Mouse (Mus musculus): ENCODE data around the gene Kif26a. TPM values are rescaled to one million over a fixed set of nuclear protein-coding genes. Genes with fewer than 3 reads are reported as not detected.

Kif26a gene
- total RNA-seq, 2 experiments from 2014 or later, result not detected

- peak; percentile 67 for ATAC-seq (ENCODE audit: poor library complexity, severe bottlenecking)
These were observed 15.7 kb upstream of the Kif26a start for GRCm38 (mm10) chr12:112130161-112130860.

DNA sequence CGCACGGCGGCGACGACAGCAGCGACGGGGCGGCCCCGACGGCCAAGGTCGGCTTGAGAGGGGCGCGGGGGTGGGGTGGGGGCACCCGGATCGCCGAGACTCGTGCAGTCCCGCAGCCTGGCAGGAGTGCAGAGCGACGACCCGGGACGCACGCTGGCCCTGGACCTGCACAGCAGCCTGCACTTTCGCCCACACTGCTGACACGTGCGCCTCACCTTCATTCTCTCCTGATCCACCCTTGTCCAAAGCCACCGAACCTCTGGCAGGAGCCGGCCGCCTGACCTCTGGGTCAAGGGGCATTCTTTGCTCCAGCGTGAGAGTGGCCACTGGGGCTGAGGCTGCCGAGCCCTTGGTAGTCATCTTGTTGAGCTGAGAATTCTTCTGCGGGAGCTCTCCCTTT lies 15.1 kb upstream of the Kif26a start:
- no peak for ATAC-seq (ENCODE audit: poor library complexity, severe bottlenecking)

- ATAC-seq (ENCODE audit: poor library complexity, severe bottlenecking), result peak; percentile 69
These were observed 5.8 kb upstream of the Kif26a start for GRCm38 (mm10) chr12:112140231-112140630.

GRCm38 (mm10) chr12:112140745-112141144 lies 5.3 kb upstream of the Kif26a start:
- ATAC-seq (ENCODE audit: poor library complexity, severe bottlenecking), result no peak

DNA sequence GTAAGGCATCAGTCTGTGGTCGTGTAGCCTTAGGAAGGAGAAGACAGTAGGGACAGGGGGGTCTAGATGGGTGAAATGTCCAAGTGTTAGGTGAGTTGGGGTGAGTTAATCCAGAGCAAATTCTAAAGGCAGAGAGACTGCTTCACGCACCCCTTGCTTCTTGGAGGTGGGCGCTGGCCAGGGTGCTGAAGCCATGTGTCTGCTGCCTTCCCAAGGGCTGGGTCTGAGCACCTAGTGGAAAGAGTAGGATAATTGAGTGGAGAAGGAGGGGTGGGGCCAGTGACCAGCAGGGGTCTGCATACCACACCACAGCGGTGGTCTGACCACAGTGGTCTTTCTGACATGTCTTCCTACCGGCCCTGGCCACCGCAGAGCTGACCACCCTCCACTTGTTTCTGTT lies 4.7 kb upstream of the Kif26a start:
- ATAC-seq (ENCODE audit: poor library complexity, severe bottlenecking), result no peak

DNA sequence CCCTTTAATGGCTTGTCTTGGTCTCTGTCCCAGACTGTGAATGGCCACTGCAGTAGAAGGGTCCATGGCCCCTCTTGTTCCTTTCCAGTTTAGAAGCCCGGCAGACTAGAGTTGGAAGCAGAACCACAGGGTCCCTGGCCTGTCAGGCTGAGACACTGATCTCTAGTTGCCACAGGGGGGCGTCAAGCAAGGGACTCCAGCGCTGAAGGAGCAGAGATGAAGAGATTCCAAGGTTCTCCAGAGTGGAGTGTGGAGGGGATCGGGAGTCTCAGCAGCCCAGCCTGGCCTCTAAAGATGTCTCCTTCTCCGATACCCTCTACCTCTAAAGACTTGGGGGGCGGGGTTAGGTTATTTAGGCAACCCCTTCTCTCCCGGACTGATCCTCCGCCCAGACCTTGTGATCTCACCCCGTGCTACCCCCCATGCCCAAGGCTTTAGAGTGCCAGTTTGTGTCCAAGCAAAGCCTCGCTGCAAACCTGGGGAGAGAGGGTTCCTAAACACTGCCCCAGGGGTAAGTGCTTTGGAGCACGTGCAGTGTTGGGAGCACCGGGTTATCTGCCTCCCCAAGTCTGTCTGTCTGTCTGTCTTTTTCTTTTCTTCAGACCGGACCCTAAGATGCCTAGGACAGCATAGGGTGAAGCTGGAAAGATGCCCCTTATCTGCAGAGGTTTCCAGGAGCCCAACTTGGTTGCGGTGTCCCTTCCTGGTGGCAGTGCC lies 2.7 kb upstream of the Kif26a start:
- no peak for ATAC-seq (ENCODE audit: poor library complexity, severe bottlenecking)

GRCm38 (mm10) chr12:112143833-112144201 lies 2.2 kb upstream of the Kif26a start:
- no peak for ATAC-seq (ENCODE audit: poor library complexity, severe bottlenecking)

DNA sequence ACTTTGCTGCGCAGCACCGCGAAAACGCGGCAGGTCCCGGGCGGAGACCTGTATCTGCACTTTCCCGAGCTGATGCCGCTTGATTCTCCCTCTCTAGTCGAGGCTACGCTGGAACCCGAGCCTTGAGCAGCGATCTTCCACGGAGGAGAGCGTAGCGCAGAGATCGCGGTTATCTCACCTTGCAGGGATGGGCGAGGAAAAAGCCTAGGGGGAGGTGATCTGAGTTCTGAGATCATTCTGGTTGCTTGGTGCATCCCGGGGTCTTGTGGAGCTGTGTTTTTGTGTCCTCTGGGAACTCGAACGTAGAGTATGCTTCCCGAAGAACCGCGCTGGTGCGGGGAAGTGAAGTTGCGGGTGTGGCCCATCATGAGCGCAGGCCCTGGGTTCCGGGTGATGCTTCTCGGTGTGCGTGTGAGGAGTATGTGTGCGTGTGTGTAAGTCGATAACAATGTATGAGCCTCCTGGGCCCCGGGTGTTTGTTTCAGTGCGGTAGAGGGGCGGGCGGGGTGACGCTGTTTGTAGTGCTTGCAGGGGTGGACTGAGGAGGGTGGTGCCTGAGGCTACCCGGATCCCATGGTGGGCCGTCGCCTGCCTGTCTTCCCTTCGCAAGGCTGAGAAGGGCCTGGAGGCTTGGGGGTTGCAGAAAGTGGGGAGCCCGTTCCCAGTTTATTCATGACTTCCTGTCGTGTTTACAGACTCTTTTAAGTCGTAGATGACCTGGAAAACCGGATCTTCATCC lies 1.5 kb upstream of the Kif26a start:
- ATAC-seq (ENCODE audit: poor library complexity, severe bottlenecking), result no peak

- ATAC-seq (ENCODE audit: poor library complexity, severe bottlenecking), result peak; percentile 86
These were observed 665 bp upstream of the Kif26a start for GRCm38 (mm10) chr12:112145211-112145874.

GRCm38 (mm10) chr12:112147365-112147764 lies 1.4 kb downstream of the Kif26a start:
- ATAC-seq (ENCODE audit: poor library complexity, severe bottlenecking), result no peak

- ATAC-seq (ENCODE audit: poor library complexity, severe bottlenecking), result no peak
These were observed 4.0 kb downstream of the Kif26a start for GRCm38 (mm10) chr12:112150011-112150410.

- ATAC-seq (ENCODE audit: poor library complexity, severe bottlenecking), result no peak
These were observed 5.4 kb downstream of the Kif26a start for GRCm38 (mm10) chr12:112151244-112151979.

DNA sequence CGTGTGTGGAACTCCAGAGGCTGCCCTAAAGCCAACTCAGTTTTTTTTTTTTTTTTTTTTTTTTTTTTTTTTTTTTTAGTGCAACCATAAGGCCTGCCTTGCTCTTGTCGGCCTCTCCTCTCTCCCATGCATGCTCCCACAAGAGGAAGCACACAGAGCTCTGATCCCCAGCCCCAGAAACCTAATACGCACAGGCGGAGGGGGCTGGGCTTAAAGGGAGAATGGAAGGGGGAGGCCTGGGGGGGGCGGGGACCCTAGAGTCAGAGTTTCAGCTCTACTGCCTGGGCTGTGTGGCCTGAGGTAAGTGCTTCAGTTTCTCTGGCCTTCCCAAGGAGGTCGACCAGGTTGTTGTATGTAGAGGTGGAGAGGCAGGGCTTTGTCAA lies 6.0 kb downstream of the Kif26a start:
- ATAC-seq (ENCODE audit: poor library complexity, severe bottlenecking), result no peak

DNA sequence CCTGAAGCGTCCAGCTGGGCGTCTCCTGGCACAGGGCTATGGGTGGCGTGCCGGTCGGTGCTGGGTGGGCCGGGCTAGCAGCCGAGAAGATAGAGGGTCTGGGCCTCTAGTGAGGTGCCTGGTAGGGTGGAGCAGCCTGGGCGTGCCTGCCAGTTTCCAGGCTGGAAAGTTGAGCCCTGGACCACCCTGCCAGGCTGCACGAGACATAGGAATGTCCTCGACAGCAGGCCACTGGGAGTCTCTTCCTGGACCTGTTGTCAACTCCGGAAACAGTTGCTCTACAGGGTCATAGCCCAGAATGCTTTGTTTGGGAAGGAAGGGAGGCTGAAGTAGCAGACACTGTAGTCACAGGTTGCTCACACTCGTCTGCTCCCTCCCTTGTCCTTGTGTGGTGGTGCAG lies 7.6 kb downstream of the Kif26a start:
- no peak for ATAC-seq (ENCODE audit: poor library complexity, severe bottlenecking)

- ATAC-seq (ENCODE audit: poor library complexity, severe bottlenecking), result no peak
These were observed 8.5 kb downstream of the Kif26a start for GRCm38 (mm10) chr12:112154476-112154875.

DNA sequence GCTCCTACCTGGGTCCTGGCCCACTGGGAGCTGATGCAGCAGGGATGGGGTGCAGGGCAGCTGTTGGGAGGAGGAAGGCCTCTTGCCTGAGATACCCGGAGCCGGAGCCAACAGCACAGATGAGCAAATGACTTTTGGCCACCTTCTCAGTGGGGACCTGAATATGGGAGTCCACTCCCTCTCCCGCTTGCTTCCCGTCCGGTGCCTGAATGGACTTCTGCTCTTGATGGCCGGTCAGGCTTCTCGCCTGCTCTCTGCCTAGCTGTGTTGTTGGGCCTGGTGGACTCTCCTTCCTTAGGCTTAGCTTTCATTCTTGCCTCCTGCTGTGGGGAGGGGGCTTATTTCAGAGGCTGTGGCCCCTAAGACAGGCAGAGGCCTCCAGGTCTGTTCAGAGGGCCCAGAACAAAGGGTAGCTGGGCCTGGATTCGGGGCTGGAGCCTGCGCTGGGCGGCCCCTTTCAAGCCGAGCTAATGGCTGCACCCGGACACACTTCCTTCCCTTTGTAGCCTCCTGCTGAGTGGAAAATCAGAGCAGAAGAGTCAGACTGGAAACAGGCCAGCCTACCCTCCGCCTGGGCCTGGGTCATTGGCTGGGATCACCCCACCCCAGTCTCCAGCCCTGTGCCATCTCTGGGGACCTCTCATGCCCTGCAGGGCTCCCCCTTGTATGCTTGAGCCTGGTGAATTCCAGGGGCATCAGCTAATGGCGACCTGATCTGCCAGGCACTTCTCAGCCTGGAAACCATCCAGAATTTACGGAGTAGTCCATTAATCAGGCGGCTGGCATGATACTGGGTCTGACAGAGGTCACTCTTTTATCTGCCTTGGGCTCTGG lies 9.4 kb downstream of the Kif26a start:
- no peak for ATAC-seq (ENCODE audit: poor library complexity, severe bottlenecking)

DNA sequence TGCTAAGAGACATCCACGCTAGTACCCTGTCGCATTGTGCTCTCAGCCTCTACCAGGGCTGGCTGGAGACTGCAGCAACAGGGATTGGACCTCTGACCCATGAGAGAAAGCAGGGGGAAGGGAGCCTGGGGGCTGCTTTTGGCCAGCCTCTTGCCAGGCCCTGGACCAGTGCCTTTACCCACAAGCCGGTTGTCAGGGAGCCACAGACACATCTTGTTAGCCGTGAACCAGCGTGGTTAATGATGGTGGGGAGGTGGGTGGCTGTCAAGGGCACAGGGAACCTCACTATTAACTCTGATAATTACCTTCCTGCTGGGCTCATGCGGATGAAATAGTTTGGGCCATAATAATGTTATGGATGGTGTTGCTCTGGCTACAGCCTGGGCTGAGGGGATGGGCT lies 10.8 kb downstream of the Kif26a start:
- no peak for ATAC-seq (ENCODE audit: poor library complexity, severe bottlenecking)

DNA sequence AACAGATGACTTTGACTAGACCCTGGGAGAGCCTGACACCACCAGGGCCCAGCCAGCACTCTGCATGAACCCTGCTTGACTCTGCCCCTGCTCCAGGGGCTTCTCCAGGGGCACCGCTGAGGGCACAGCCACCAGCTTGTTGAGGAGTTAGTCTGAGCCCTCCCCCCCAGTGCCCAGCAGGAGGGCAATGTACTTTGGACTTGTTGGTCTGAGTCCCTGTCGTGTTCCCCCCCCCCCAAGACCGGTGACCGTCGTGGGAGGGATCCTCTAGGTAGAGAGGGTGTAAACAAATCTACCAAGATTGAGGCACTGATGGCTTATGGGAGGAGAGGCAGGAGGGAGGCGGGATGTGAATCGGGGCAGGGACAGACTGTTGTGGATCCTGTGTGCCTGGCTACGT lies 12.2 kb downstream of the Kif26a start:
- ATAC-seq (ENCODE audit: poor library complexity, severe bottlenecking), result no peak

DNA sequence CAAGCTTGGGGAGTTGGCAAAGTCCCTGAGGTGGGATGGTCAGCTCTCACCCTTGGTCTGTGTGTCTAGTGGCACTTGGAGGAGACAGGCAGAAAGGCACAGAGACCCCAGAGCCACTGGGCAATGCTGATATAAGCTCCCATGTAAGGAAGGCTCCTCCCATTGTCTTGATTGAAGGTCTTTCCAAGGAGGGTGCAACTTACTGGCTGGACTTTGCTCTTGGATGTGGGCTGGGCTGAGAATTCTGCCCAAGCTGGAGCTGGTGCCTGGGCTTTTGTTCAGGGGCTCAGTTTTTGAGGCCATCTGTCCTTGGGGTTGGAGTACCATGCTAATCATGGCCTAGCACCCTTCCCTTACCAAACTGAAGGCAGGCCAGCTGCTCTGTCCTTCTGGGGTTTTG lies 12.8 kb downstream of the Kif26a start:
- ATAC-seq (ENCODE audit: poor library complexity, severe bottlenecking), result no peak

Measured in megakaryocyte, adult 5-6 weeks (primary cell).